In genomic region chr11:44364536-44364935, GRCm38 (mm10) we compare ENCODE assay signal across 24 mouse cellular contexts. TPM values are rescaled to one million over a fixed set of nuclear protein-coding genes. Genes with fewer than 3 reads are reported as not detected.
DNase-seq lines count a peak whose midpoint lies in the region; ATAC-seq and TF ChIP-seq lines count a peak whose summit lies in the region.
"Had no signal": no experiment of that assay in that cellular context is flagged by ENCODE, and none has a peak within 500 bp of the region (broad histone marks: within the 10 kb centered on the region; RNA-seq: fewer than 3 reads in every experiment).

No protein-coding gene starts in this region.

- ATAC-seq in heart, embryonic 11.5 days (replicated peaks; ENCODE audit: insufficient number of reproducible peaks, low FRiP score, low TSS enrichment): no peak
- no peak for ATAC-seq in limb, embryonic 14.5 days (ENCODE audit: low FRiP score, low read depth)
- no peak for ATAC-seq in intestine, embryonic 15.5 days
- ATAC-seq in frontal cortex, adult (ENCODE audit: low TSS enrichment): no peak
- ATAC-seq: forebrain, embryonic 14.5 days; liver, postnatal 0 days had no signal

- no peak overlapping the region for H3K27ac ChIP-seq in heart, embryonic 11.5 days (ENCODE audit: low read depth, low read length)
- no peak overlapping the region for H3K27ac ChIP-seq in limb, embryonic 14.5 days (replicated peaks; ENCODE audit: low read depth, low read length)
- no peak overlapping the region for H3K27ac ChIP-seq in limb, embryonic 10.5 days
- no peak overlapping the region for H3K27ac ChIP-seq in intestine, embryonic 15.5 days
- H3K27ac ChIP-seq: hindbrain, embryonic 14.5 days had no signal

- TF ChIP-seq POLR2A in limb, embryonic 14.5 days (IDR thresholded peaks at IDR 0.05; ENCODE audit: borderline replicate concordance, extremely low read depth, insufficient read depth, insufficient read length): no peak

- no peaks in the 10 kb centered on the region for H3K36me3 ChIP-seq in heart, embryonic 11.5 days (ENCODE audit: control insufficient read depth, insufficient read depth, low read length)
- H3K36me3 ChIP-seq in limb, embryonic 14.5 days (ENCODE audit: control insufficient read depth, insufficient read depth, low read length): no peaks in the 10 kb centered on the region
- no peaks in the 10 kb centered on the region for H3K36me3 ChIP-seq in limb, embryonic 10.5 days
- no peaks in the 10 kb centered on the region for H3K36me3 ChIP-seq in intestine, embryonic 15.5 days

- DNase-seq in heart, adult 11 months: peak; percentile 96
- DNase-seq in limb, embryonic 14.5 days (ENCODE audit: low spot score): peak; percentile 3
- no peak for DNase-seq in limb, embryonic 10.5 days (ENCODE audit: low spot score)
- peak; percentile 21 to 26 for DNase-seq in heart, postnatal 14 days
- DNase-seq: adrenal gland, adult 2 months; cerebellum, adult 2 months; cerebellum, postnatal 36 days; liver, postnatal 0 days; lung, postnatal 14 days; midbrain, embryonic 14.5 days; thymus, adult 2 months had no signal

- no peak overlapping the region for H3K4me3 ChIP-seq in heart, embryonic 11.5 days (ENCODE audit: low read depth, low read length)
- H3K4me3 ChIP-seq in limb, embryonic 14.5 days (replicated peaks; ENCODE audit: low read length): no peak overlapping the region
- H3K4me3 ChIP-seq in limb, embryonic 10.5 days: no peak overlapping the region
- no peak overlapping the region for H3K4me3 ChIP-seq in intestine, embryonic 15.5 days (replicated peaks)
- H3K4me3 ChIP-seq: megakaryocyte, embryonic 14.5 days had no signal

- no peaks in the 10 kb centered on the region for H3K4me1 ChIP-seq in heart, embryonic 11.5 days (ENCODE audit: control insufficient read depth, insufficient read depth, low read length)
- no peaks in the 10 kb centered on the region for H3K4me1 ChIP-seq in limb, embryonic 14.5 days (ENCODE audit: control insufficient read depth, insufficient read depth, low read length)
- no peaks in the 10 kb centered on the region for H3K4me1 ChIP-seq in limb, embryonic 10.5 days
- H3K4me1 ChIP-seq in intestine, embryonic 15.5 days (replicated peaks): no peaks in the 10 kb centered on the region
- H3K4me1 ChIP-seq: megakaryocyte, embryonic 14.5 days had no signal

- no peaks in the 10 kb centered on the region for H3K9me3 ChIP-seq in heart, embryonic 11.5 days (replicated peaks; ENCODE audit: control insufficient read depth, low read length)
- no peaks in the 10 kb centered on the region for H3K9me3 ChIP-seq in limb, embryonic 14.5 days (ENCODE audit: control insufficient read depth, low read length)
- H3K9me3 ChIP-seq in limb, embryonic 10.5 days (replicated peaks): no peaks in the 10 kb centered on the region
- no peaks in the 10 kb centered on the region for H3K9me3 ChIP-seq in intestine, embryonic 15.5 days
- H3K9me3 ChIP-seq: megakaryocyte, embryonic 14.5 days had no signal

- H3K4me2 ChIP-seq in heart, embryonic 11.5 days: no peak overlapping the region
- no peak overlapping the region for H3K4me2 ChIP-seq in limb, embryonic 14.5 days (replicated peaks; ENCODE audit: low read depth, low read length, severe bottlenecking)
- H3K4me2 ChIP-seq in intestine, embryonic 15.5 days (replicated peaks): no peak overlapping the region
- H3K4me2 ChIP-seq: hindbrain, embryonic 14.5 days had no signal

- no peak overlapping the region for H3K9ac ChIP-seq in heart, embryonic 11.5 days (ENCODE audit: low read depth, low read length)
- H3K9ac ChIP-seq in limb, embryonic 14.5 days (ENCODE audit: low read depth, low read length, severe bottlenecking): no peak overlapping the region
- H3K9ac ChIP-seq in intestine, embryonic 15.5 days: no peak overlapping the region
- H3K9ac ChIP-seq: hindbrain, embryonic 14.5 days; liver, postnatal 0 days had no signal

- intact Hi-C loops in heart, postnatal 14 days (cut with DNase I): no loop called here

- no peaks in the 10 kb centered on the region for H3K27me3 ChIP-seq in heart, embryonic 11.5 days (ENCODE audit: control insufficient read depth, insufficient read depth, low read length)
- H3K27me3 ChIP-seq in limb, embryonic 14.5 days (ENCODE audit: control insufficient read depth, insufficient read depth, low read length): no peaks in the 10 kb centered on the region
- no peaks in the 10 kb centered on the region for H3K27me3 ChIP-seq in limb, embryonic 10.5 days (ENCODE audit: low read depth, poor library complexity, severe bottlenecking)
- no peaks in the 10 kb centered on the region for H3K27me3 ChIP-seq in intestine, embryonic 15.5 days (replicated peaks)
- H3K27me3 ChIP-seq: megakaryocyte, embryonic 14.5 days had no signal

RNA-seq across cellular contexts. Expression of gene Il12b, which starts 35.3 kb away (rescaled TPM):
- 0.42 TPM in 1 of 2 replicates, not detected in the other for polyA plus RNA-seq in heart, embryonic 11.5 days (2014; fragmentation: Nextera tagmentation; extraction: Ambion mirVana)
- 0.04 and 0.06 TPM in 2 replicates for polyA plus RNA-seq in limb, embryonic 14.5 days (2012; rRNA removed)
- polyA plus RNA-seq in limb, embryonic 14.5 days (2014; fragmentation: Nextera tagmentation; extraction: Ambion mirVana): 0.26 TPM in 1 of 2 replicates, not detected in the other
- polyA plus RNA-seq in limb, embryonic 10.5 days (2016; fragmentation: Nextera tagmentation; extraction: Ambion mirVana): not detected in 2 replicates
- not detected for total RNA-seq in heart, postnatal 14 days (2021)
- not detected in 2 replicates for polyA plus RNA-seq in intestine, embryonic 15.5 days (2015; fragmentation: Nextera tagmentation; extraction: Ambion mirVana)
- total RNA-seq: adrenal gland, adult 2 months; left cerebral cortex, adult 18-20 months; left cerebral cortex, postnatal 36 days; liver, adult 2 months had no signal
- polyA plus RNA-seq: adrenal gland, adult 2 months; cerebellum, adult 2 months; forebrain, embryonic 14.5 days; heart, embryonic 16.5 days; intestine, embryonic 14.5 days; liver, adult 2 months; liver, postnatal 0 days; neural tube, embryonic 14.5 days; stomach, embryonic 16.5 days had no signal
